Mouse (Mus musculus) liver, embryonic 12.5 days (tissue): ENCODE data around the gene Ostc. TPM values are rescaled to one million over a fixed set of nuclear protein-coding genes. Genes with fewer than 3 reads are reported as not detected.

ENCODE experiments used
- ATAC-seq: fragments of 200-750 bp; cut with Nextera tagmentation; 2 replicates; pipeline ENCODE4 v1.8.0; 2017; ENCODE audit warnings: moderate number of reproducible peaks, mild to moderate bottlenecking, moderate library complexity
- H3K27ac ChIP-seq: fragments of 300-500 bp; sonication (generic); 2 replicates; pipeline ENCODE4 v1.5.1; 2016; ENCODE audit warnings: mild to moderate bottlenecking
- H3K27me3 ChIP-seq: fragments of 300-500 bp; sonication (generic); replicated peaks from 2 replicates; pipeline ENCODE4 v1.6.1; 2016; ENCODE audit warnings: mild to moderate bottlenecking, moderate library complexity
- H3K36me3 ChIP-seq: fragments of 300-500 bp; sonication (generic); 2 replicates; pipeline ENCODE4 v1.6.1; 2016; ENCODE audit warnings: mild to moderate bottlenecking, moderate library complexity
- H3K4me1 ChIP-seq: fragments of 300-500 bp; sonication (generic); 2 replicates; pipeline ENCODE4 v1.6.1; 2016
- H3K4me2 ChIP-seq: fragments of 300-500 bp; sonication (generic); 2 replicates; pipeline ENCODE4 v1.6.1; 2016; ENCODE audit warnings: mild to moderate bottlenecking, moderate library complexity
- H3K4me3 ChIP-seq: fragments of 300-500 bp; sonication (generic); 2 replicates; pipeline ENCODE4 v1.5.1; 2016; ENCODE audit warnings: mild to moderate bottlenecking, moderate library complexity
- H3K9ac ChIP-seq: fragments of 300-500 bp; sonication (generic); 2 replicates; pipeline ENCODE4 v1.6.1; 2016; ENCODE audit warnings: mild to moderate bottlenecking, moderate library complexity
- H3K9me3 ChIP-seq: fragments of 300-500 bp; sonication (generic); replicated peaks from 2 replicates; pipeline ENCODE4 v1.6.1; 2016; ENCODE audit warnings: mild to moderate bottlenecking, moderate library complexity
- WGBS: fragments of 180-500 bp; shearing (Covaris S2); methylation state at CpG from one replicate; pipeline ENCODE4 v1.1.7; 2016; ENCODE audit not compliant: insufficient replicate concordance; 5-methylcytosine and 5-hydroxymethylcytosine counted together
- polyA plus RNA-seq: library from polyadenylated mRNA; unstranded; fragments of >200 nt; fragmentation: Nextera tagmentation; extraction: Ambion mirVana; gene quantifications from 2 replicates; pipeline ENCODE4 v1.2.1, GENCODE M21; 2016

Gene Ostc
- polyA plus RNA-seq, result 215 and 221 TPM in 2 replicates

DNA sequence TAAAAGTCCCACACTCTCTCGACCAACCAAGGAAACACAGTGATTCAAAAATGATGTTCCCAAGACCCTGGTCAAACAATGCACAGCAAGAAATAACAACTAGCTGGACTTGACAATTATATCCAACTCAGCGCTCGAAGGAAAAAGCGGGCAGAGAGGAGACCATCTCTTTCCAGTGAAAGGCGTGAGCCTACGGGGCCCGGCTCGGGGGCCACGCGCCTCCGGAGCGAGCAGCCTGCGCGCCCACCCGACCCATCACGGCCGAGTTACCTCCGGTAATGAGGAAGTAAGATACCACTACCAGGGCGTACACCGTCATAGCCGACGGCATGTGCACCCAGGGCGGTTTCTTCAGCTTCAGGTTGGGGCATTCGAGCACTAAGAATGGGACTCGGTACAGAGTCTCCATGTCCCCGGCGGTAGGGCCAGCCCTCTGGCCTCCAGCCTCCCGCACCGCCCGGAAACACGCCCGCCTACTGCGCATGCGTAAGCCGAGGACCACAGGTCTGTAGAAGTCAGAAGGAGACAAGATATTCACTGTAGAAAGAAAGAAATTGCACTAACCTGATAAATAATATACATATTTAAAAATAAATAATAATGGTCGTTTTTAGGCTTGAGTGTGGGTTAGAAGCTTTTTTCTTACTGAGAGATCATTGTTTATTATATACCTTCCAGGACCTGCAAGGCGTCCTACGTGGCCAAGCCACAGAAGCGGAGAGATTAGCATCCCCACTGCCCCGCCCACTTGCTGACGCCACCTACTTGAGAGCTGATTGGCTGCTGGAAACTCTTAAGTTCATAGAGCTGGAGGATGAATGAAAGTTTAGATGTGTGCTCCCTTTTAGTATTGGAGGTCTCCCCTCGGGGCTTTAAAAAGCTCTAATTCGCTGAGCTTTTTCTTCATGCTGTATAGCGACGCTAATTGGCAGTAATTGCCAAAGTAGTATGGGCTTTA lies at the start of gene Ostc:
Gene Ostc, minus strand, starts transcription at position 478 of the 958 bp plus-strand sequence.
- peak; percentile 97 for ATAC-seq
- Histone ChIP-seq H3K4me1 (peaks cover 27% of the 10 kb centered on the region), H3K9me3 (no peaks in the 10 kb centered on the region), H3K27ac (peak within 1 kb of the TSS; percentile 86), H3K9ac (peak within 1 kb of the TSS; percentile 84), H3K4me3 (peak within 1 kb of the TSS; percentile 76), H3K27me3 (no peaks in the 10 kb centered on the region), H3K36me3 (peaks cover 14% of the 10 kb centered on the region), H3K4me2 (peak within 1 kb of the TSS; percentile 81)
- 2% methylated on average over 45 of the region's 45 CpGs for WGBS

DNA sequence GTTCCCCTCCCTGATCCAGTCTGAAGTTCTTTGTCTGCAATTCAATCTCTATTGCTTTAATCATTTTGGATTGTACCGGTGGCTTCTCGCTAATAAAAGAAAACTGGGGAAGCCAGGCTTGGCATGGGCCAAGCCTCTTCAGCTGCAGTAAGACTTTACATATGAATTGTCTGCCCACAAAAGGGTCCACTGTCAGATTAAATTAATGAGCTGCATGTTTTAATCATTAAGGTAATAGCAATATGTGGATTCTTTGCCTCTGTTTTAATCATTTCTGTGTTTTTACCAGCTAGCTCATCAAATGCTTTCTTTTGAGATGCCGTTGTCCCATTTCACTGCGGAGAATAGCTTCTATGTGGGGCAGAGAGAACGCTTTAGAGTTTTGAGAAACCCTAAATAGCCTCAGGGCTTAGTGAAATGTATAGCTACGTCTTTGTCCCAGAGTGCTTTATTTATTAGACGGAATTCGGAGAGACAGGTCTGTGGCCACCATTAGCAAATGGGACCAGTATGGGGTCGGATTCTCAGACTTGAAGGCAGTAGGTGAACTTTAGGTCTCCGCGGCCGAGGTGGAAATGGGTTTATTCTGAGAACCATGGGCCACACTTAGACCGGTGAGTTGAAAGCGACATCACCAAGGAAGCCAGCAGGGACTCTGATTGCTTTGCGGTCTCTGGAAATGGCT lies 49.1 kb upstream of the Ostc start:
- 80% methylated on average over 15 of the region's 15 CpGs for WGBS
- H3K4me1 ChIP-seq, result no peaks in the 10 kb centered on the region
- no peaks in the 10 kb centered on the region for H3K9me3 ChIP-seq
- no peak overlapping the region for H3K4me2 ChIP-seq
- H3K27me3 ChIP-seq, result no peaks in the 10 kb centered on the region
- ATAC-seq, result no peak
- H3K4me3 ChIP-seq, result no peak overlapping the region
- no peak overlapping the region for H3K27ac ChIP-seq
- H3K9ac ChIP-seq, result no peak overlapping the region
- H3K36me3 ChIP-seq, result no peaks in the 10 kb centered on the region

DNA sequence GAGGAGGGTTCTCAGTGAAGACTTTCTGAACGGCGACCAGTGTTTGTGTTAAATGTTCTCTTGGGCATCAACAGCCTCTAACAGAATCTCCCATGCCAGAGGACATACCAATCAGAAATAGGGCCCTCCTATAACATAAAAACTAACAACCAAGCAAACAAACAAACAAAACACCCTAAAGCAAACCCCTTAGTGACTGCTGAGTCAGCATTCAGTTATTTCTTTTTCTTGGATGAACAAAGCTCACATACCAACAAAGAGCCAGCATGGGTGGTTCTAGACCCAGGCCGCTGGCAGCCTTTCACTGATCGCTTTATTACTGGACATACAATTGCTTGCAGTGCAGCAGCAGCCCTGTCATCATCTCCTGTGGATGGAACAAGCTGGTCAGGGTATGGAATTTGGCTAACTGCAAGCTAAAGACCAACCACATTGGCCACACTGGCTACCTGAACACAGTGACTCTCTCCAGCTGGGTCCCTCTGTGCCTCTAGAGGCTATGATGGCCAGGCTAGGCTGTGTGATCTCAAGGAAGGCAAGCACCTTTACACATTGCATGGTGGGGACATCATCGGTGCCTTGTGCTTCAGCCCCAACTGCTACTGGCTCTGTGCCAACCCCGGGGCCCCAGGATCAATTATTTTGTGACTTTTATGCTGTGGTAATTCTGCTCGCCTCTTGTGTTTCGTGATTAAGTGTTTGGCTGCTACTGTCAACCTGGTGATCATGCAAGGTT lies 48.0 kb upstream of the Ostc start:
- Histone ChIP-seq H3K36me3 (no peaks in the 10 kb centered on the region), H3K4me3 (no peak overlapping the region), H3K4me1 (no peaks in the 10 kb centered on the region), H3K27me3 (no peaks in the 10 kb centered on the region), H3K27ac (no peak overlapping the region), H3K4me2 (no peak overlapping the region), H3K9ac (no peak overlapping the region), H3K9me3 (no peaks in the 10 kb centered on the region)
- 76% methylated on average over 8 of the region's 8 CpGs for WGBS
- ATAC-seq, result no peak

DNA sequence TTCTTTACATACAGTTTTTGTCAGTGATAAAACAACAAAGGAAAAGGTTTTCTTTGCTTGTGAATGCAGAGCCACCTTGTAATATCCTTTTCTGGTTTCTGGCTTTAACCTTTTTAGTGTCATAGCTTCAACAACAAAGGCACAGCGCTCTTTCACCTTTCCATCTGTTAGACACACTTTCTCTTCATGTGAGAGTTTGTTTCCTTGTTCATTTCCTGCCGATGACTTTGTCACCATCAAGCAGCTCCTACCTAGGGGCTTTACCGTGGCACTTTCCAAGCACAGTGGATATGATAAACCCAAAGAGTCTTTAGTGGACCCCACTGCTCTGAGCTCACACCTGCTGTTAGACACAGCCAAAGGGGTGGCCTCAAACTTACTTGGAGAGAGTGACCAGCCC lies 40.0 kb upstream of the Ostc start:
- Histone ChIP-seq H3K36me3 (no peaks in the 10 kb centered on the region), H3K27ac (no peak overlapping the region), H3K9me3 (no peaks in the 10 kb centered on the region), H3K9ac (no peak overlapping the region), H3K4me1 (no peaks in the 10 kb centered on the region), H3K4me2 (no peak overlapping the region), H3K4me3 (no peak overlapping the region), H3K27me3 (no peaks in the 10 kb centered on the region)
- 67% methylated on average over 3 of the region's 3 CpGs for WGBS
- no peak for ATAC-seq

DNA sequence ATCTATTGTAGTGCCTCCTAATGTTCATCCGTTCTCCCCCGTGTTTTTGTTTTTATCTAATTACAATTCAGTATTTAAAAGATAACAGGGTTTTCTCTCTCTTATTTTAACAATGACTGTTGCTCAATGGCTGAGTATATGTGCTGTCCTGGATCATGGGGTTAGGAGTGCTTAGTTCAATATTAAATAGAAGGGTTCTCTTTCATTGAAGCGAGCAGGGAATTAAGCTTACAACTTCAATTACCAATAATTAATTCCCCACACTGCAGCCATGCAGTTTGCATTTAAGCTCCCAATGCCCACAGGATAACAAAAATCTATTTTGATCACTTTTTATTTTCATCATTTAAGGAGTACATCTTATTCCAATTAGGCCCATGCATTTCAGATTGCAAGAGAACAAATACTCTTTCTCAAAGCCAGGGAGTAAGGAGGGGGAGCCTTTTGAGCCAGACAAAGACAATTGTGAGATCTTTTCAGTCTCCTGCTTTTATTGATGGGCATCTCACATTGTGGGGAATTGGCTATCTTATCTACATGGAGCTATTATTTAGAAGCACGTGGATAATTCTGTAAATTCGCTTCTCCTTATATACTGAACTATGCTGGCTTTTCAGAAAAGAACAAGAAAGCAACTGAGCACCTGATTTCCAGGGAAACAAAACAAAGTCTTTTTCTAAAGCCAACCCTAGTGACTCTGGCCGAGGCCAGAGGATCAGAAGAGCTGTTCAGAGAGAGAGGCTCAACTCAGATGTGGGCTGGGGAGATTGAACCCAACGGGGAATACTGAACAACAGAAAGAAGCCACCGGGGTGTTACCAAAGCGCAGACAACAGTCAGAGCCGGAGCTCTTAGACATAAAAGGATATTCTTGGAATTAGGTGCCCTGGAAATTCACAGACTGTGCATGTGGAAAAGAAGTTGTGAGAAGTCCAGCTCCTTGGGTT lies 37.7 kb upstream of the Ostc start:
- Histone ChIP-seq H3K27me3 (no peaks in the 10 kb centered on the region), H3K4me3 (no peak overlapping the region), H3K27ac (no peak overlapping the region), H3K4me2 (no peak overlapping the region), H3K4me1 (no peaks in the 10 kb centered on the region), H3K9ac (no peak overlapping the region), H3K36me3 (no peaks in the 10 kb centered on the region), H3K9me3 (no peaks in the 10 kb centered on the region)
- WGBS, result 68% methylated on average over 10 of the region's 10 CpGs
- ATAC-seq, result no peak

DNA sequence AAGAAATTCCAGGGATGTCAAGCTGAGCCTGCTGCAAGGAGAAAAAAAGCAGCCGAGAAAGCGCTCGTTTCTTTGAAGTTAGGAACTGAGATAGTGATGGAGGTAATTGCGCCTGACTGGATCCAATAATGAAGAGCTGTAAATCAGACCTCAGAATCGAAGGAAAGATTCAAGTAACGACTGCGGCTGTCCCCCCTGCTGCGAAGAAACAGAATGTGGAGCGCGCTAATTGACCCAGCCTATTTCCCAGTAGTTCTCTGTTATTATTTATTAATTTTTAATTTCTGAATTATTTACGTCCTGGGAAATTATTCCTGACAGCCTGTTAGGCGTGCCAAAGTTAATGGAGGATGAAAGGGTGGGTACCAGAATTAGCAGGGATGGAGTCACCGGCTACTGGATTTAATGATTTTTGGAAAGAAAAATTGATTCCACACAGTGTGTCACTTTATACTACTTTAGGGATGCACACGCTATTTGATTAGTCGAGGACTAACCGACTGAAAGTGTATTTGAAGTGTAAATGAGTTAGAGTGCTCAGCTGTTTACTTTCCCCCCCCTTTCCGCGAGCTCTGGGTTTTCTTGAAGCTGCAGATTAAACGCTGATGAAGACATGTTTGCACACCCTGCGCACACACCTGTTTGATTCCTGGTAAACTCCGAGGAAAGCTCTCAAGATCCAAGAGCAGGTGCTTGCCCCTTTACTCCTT lies 28.6 kb upstream of the Ostc start:
- Histone ChIP-seq H3K27me3 (peaks cover 16% of the 10 kb centered on the region; the same call in 1 of the 2 replicates), H3K36me3 (no peaks in the 10 kb centered on the region), H3K27ac (no peak overlapping the region), H3K4me3 (no peak overlapping the region), H3K4me1 (no peaks in the 10 kb centered on the region), H3K9ac (no peak overlapping the region), H3K9me3 (no peaks in the 10 kb centered on the region), H3K4me2 (no peak overlapping the region)
- WGBS, result 59% methylated on average over 21 of the region's 21 CpGs
- ATAC-seq, result no peak

DNA sequence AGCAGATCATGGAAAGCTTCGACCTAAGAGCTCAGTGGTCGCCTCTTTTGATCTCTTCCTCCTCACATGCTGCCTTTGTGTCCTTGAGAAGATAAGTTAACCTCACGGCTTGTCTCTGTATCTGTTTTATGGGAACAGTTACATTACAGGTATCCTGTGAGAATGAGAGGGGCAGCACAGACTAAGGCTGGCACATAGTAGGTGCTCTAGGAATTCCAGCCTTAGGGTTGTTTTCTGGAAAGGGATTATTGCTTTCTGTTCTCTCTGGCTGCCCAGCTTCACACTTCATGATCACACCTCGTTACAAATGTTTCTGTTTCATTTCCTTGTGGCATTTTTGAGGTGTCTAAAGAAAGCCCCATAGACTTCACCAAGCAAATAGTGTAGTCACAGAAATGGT lies 27.5 kb upstream of the Ostc start:
- no peak overlapping the region for H3K4me3 ChIP-seq
- no peaks in the 10 kb centered on the region for H3K9me3 ChIP-seq
- H3K9ac ChIP-seq, result no peak overlapping the region
- no peaks in the 10 kb centered on the region for H3K36me3 ChIP-seq
- WGBS, result 44% methylated on average over 4 of the region's 4 CpGs
- H3K4me2 ChIP-seq, result no peak overlapping the region
- peaks cover 20% of the 10 kb centered on the region; the same call in 1 of the 2 replicates for H3K27me3 ChIP-seq
- no peak for ATAC-seq
- no peaks in the 10 kb centered on the region for H3K4me1 ChIP-seq
- H3K27ac ChIP-seq, result no peak overlapping the region

DNA sequence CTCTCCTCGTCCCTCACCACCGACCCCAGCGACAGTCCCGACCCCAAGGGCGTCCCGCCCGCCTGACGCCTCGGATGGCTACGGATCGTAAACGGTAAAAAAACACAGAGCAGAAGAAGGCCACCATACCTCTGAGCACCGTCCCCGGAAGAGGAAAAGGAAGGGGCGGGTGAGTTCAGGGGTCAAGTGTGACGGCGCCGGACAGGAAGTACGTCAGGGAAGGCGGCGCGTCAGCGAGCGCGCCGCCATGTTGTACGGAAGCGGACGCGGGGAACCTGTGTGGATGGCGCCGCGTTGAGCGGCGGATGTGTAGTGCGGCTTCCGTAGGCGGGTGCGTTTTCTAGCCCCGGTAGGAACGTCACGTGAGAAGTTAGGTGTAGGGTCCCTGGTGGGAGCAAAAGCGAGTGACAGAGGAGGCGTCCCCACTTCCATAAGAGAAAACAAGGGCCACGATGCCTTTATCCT lies 21.0 kb upstream of the Ostc start, which contains the start of gene Rpl34:
Gene Rpl34, minus strand, starts transcription at position 210 of the 465 bp plus-strand sequence.
- Histone ChIP-seq H3K9me3 (no peaks in the 10 kb centered on the region), H3K27me3 (peaks cover 12% of the 10 kb centered on the region; the same call in 1 of the 2 replicates), H3K9ac (peak within 1 kb of the TSS; percentile 96), H3K4me2 (peak within 1 kb of the TSS; percentile 77), H3K4me1 (peaks cover 27% of the 10 kb centered on the region), H3K4me3 (peak within 1 kb of the TSS; percentile 96), H3K36me3 (peaks cover 41% of the 10 kb centered on the region), H3K27ac (peak within 1 kb of the TSS; percentile 87)
- WGBS, result under 1% methylated on average over 45 of the region's 45 CpGs
- peak; percentile 99 for ATAC-seq

DNA sequence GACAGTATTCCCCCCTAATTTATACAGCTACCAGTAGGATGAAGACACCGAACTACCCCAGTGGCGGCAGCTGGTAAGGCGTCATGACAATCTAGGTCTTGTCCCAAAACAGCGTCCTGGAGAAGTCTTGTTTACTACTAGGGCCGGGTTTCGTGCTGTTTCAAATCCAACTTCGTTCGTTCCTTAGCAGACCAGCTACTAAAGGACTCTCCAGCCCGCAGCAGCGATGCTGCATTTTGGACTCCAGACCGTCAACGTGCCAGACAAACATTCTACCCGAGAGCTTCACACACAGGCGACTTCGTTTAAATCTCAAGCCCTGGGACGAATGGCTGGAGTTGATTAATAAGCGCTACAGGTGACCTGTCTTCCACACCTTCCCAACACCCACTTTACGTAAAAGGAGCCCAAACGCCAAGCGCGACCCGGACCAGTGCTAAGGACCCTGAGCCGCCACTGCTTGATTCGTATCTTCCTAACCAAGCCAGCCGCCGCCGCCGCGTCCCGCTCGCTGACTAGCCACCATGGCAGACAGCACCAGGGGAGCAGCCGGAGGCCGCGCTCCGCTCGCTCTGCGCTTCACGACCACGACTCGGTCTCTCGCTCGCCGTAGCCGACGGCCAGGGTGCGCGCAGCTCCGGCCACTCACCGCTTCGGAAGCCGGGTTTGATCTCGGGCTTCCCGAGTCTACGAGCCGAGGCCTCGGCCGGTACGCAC lies 20.4 kb upstream of the Ostc start:
- Histone ChIP-seq H3K36me3 (peaks cover 45% of the 10 kb centered on the region), H3K4me1 (peaks cover 27% of the 10 kb centered on the region), H3K27ac (peak overlapping the region; percentile 87), H3K4me3 (peak overlapping the region; percentile 96), H3K27me3 (peaks cover 7% of the 10 kb centered on the region; the same call in 1 of the 2 replicates), H3K9ac (peak overlapping the region; percentile 96), H3K9me3 (no peaks in the 10 kb centered on the region), H3K4me2 (peak overlapping the region; percentile 77)
- ATAC-seq, result peak; percentile 67
- WGBS, result under 1% methylated on average over 58 of the region's 58 CpGs

DNA sequence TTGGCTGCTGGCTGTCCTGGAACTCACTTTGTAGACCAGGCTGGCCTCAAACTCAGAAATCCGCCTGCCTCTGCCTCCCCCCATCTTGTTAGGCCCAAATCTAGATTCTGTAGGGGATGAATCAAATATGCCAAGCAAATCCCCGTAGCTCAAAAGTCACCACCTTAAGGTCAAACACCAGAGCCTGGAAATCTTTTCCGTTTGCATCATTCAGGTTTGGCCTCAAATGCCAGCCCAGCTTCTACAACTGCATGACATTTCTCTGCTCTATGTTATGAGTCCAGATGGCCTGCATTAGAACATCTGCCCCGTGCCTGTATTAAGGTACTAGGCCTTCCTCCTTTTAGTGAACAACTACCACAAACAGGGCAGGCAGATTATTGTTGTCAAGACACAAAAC lies 18.4 kb upstream of the Ostc start:
- Histone ChIP-seq H3K27ac (0 out of 2 replicates have a peak overlapping the region, but pooled peaks have one; percentile 16), H3K36me3 (peaks cover 50% of the 10 kb centered on the region), H3K27me3 (0 out of 2 replicates have a peak, but pooled peaks cover 4% of the 10 kb centered on the region), H3K4me3 (peak overlapping the region; percentile 96; the same call in 1 of the 2 replicates), H3K4me2 (peak overlapping the region; percentile 77), H3K9me3 (no peaks in the 10 kb centered on the region), H3K9ac (peak overlapping the region; percentile 96; the same call in 1 of the 2 replicates), H3K4me1 (peaks cover 27% of the 10 kb centered on the region)
- 74% methylated on average over 4 of the region's 4 CpGs for WGBS
- no peak for ATAC-seq
